Mouse (Mus musculus): ENCODE measurements around the gene Ptar1.
A peak's percentile ranks its signal among the peaks of the same experiment; 100 is the strongest.

Gene Ptar1

DNA sequence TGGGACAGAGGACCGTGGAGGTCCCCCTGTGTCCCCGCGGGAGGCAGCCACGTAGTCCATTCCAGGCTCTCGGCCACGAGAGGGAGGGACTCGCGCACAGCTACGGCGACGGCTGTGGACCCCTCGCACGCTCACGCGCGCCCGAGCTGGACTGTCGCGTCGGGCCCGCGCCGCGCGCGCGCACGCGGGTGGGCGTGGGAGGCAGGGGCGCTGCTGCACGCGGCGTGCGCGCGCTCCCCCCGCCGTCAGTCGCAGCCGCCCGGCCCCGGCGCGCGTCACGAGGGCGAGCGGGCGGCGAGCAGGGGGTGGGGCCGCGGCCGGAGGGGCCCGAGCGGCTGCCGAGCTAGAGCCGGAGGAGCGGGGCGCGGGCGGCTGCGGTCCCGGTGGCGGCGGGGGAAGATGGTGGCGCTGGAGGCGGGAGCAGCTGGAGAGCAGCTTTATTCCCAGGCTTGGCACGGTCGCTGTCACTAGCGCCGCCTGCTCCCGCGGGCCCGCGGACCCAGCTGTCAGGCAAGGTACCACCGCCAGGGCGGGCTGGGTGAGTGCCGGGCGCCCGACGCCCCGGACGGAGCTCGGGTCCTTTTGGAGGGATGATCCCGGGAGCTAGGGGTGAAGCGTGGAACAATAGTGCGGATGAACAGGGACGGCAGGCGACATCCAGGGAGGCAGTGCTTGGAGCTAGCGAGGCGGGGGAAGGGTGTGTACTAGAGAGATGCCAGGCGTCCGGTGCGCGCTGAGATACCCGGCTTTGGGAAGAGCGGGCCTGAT is 71.5 kb downstream of the Ptar1 start, which contains the start of gene Apba1:
TSS of gene Apba1 (plus strand) at position 334 of the 768 bp plus-strand sequence.
- DNase-seq (ENCODE audit: low read depth, low spot score) = peak; percentile 66

- DNase-seq (ENCODE audit: low read depth, low spot score) = no peak
These were observed 72.2 kb downstream of the Ptar1 start for GRCm38 (mm10) chr19:23759322-23759945.

GRCm38 (mm10) chr19:23763371-23763770 is 76.1 kb downstream of the Ptar1 start:
- DNase-seq (ENCODE audit: low read depth, low spot score) = no peak

GRCm38 (mm10) chr19:23764051-23764450 is 76.8 kb downstream of the Ptar1 start:
- no peak for DNase-seq (ENCODE audit: low read depth, low spot score)

DNA sequence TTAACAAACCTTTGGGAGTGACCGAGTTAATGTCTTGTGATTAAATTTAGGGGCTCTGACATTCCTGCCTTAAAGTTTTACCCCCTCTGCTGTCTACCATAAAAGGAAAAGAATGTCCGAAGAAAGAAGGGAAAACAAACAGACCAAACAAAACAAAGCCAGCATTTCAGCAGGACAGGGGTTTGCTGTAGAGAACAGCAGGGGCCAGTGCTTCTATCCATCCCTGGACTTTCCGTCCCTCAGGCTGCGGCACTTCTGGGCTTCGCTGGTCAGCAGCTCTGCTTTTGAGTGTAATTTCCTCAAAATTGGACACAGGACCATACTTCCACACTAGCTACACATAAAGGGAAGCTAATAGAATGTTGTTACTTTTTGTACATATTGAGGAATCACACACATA is 81.6 kb downstream of the Ptar1 start:
- DNase-seq (ENCODE audit: low read depth, low spot score) = no peak

GRCm38 (mm10) chr19:23770494-23771423 is 83.5 kb downstream of the Ptar1 start:
- DNase-seq (ENCODE audit: low read depth, low spot score) = no peak

- DNase-seq (ENCODE audit: low read depth, low spot score) = no peak
These were observed 84.7 kb downstream of the Ptar1 start for GRCm38 (mm10) chr19:23771971-23772370.

GRCm38 (mm10) chr19:23775356-23775755 is 88.1 kb downstream of the Ptar1 start:
- no peak for DNase-seq (ENCODE audit: low read depth, low spot score)

DNA sequence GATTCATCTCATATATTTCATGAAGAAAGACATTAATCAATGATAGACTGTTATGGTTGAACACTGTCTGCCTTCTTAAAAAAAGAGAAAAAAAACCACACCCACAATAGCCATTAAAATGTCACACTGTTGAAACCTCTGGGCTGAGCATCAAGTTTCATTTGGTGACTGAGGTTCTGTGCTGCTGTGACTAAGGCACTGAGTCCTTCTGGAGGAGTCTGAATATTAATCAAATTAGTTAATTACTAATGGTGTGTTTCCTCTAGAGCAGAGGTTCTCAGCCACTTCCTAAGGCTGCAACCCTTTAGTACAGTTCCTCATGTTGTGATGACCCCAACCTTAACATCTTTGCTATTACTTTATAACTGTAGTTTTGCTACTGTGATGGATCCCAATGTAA is 91.9 kb downstream of the Ptar1 start:
- DNase-seq (ENCODE audit: low read depth, low spot score) = no peak

GRCm38 (mm10) chr19:23780105-23780504 is 92.9 kb downstream of the Ptar1 start:
- DNase-seq (ENCODE audit: low read depth, low spot score) = no peak

Measured in retina, adult 2 months (tissue).